8 mouse cellular contexts compared by ENCODE assay signal in genomic region chr15:82244805-82245161, GRCm38 (mm10). TPM values are rescaled to one million over a fixed set of nuclear protein-coding genes. Genes with fewer than 3 reads are reported as not detected.
DNase-seq lines count a peak whose midpoint lies in the region; ATAC-seq and TF ChIP-seq lines count a peak whose summit lies in the region.
"Not testable (repeated sequence)": the region's sequence is repeated elsewhere in the genome, so short reads cannot be mapped to it uniquely, and the experiment has no call there.

No protein-coding gene starts in this region.

- DNase-seq in G1E (ENCODE audit: low spot score); heart, embryonic 10.5 days (ENCODE audit: low spot score); limb, embryonic 10.5 days (ENCODE audit: low spot score); lung, adult 2 months: not testable (repeated sequence)

- H3K9ac ChIP-seq in embryonic facial prominence, embryonic 15.5 days = peak overlapping the region; percentile 42
- not testable (repeated sequence) for H3K9ac ChIP-seq in hindbrain, embryonic 15.5 days
- peak overlapping the region; percentile 66; the same call in 1 of the 2 replicates for H3K9ac ChIP-seq in midbrain, embryonic 16.5 days (ENCODE audit: low read depth, low read length)
- H3K9ac ChIP-seq in stomach, embryonic 16.5 days (ENCODE audit: low read length) = peak overlapping the region; percentile 75

- peak overlapping the region; percentile 80 for H3K27ac ChIP-seq in embryonic facial prominence, embryonic 15.5 days (replicated peaks)
- peak overlapping the region; percentile 92 for H3K27ac ChIP-seq in heart, embryonic 10.5 days
- H3K27ac ChIP-seq in hindbrain, embryonic 15.5 days (replicated peaks) = not testable (repeated sequence)
- peak overlapping the region; percentile 94 for H3K27ac ChIP-seq in limb, embryonic 10.5 days
- H3K27ac ChIP-seq in midbrain, embryonic 16.5 days (ENCODE audit: low read length) = peak overlapping the region; percentile 68; the same call in 1 of the 2 replicates
- peak overlapping the region; percentile 71 for H3K27ac ChIP-seq in stomach, embryonic 16.5 days (ENCODE audit: low read length)

- not testable (repeated sequence) for TF ChIP-seq CTCF in G1E (IDR thresholded peaks at IDR 0.05; ENCODE audit: low read depth, low read length); lung, adult 2 months (IDR thresholded peaks at IDR 0.05; ENCODE audit: insufficient read depth, low read length)

- ATAC-seq in G1E (ENCODE audit: extremely low read depth, insufficient number of reproducible peaks, low FRiP score, poor library complexity, severe bottlenecking); embryonic facial prominence, embryonic 15.5 days (ENCODE audit: insufficient number of reproducible peaks, low FRiP score, low TSS enrichment, low read depth); hindbrain, embryonic 15.5 days (ENCODE audit: low FRiP score, low read depth): not testable (repeated sequence)
- peak; percentile 54 for ATAC-seq in midbrain, embryonic 16.5 days
- ATAC-seq in stomach, embryonic 16.5 days (ENCODE audit: insufficient read depth, low FRiP score) = 0 out of 2 replicates have a peak, but pooled peaks have one; percentile 2

- peak overlapping the region; percentile 95 for H3K4me2 ChIP-seq in embryonic facial prominence, embryonic 15.5 days (replicated peaks)
- H3K4me2 ChIP-seq in hindbrain, embryonic 15.5 days = peak overlapping the region; percentile 75
- H3K4me2 ChIP-seq in midbrain, embryonic 16.5 days (ENCODE audit: low read length) = peak overlapping the region; percentile 78
- peak overlapping the region; percentile 90 for H3K4me2 ChIP-seq in stomach, embryonic 16.5 days (ENCODE audit: low read depth, low read length)

- WGBS in embryonic facial prominence, embryonic 15.5 days = 21% methylated on average over 9 of the region's 9 CpGs
- 24% methylated on average over 9 of the region's 9 CpGs for WGBS in heart, embryonic 10.5 days
- WGBS in hindbrain, embryonic 15.5 days = 24% methylated on average over 9 of the region's 9 CpGs
- WGBS in limb, embryonic 10.5 days = 21% methylated on average over 9 of the region's 9 CpGs
- WGBS in lung, adult 2 months = 21% methylated on average over 9 of the region's 9 CpGs
- 21% methylated on average over 9 of the region's 9 CpGs for WGBS in midbrain, embryonic 16.5 days
- 22% methylated on average over 9 of the region's 9 CpGs for WGBS in stomach, embryonic 16.5 days

- H3K4me3 ChIP-seq in G1E (ENCODE audit: low read depth, low read length) = peak overlapping the region; percentile 88
- H3K4me3 ChIP-seq in embryonic facial prominence, embryonic 15.5 days (replicated peaks) = peak overlapping the region; percentile 85
- H3K4me3 ChIP-seq in heart, embryonic 10.5 days = peak overlapping the region; percentile 82
- peak overlapping the region; percentile 70 for H3K4me3 ChIP-seq in hindbrain, embryonic 15.5 days
- H3K4me3 ChIP-seq in limb, embryonic 10.5 days = peak overlapping the region; percentile 83
- H3K4me3 ChIP-seq in lung, adult 2 months (replicated peaks; ENCODE audit: extremely low read depth, low read depth, low read length) = peak overlapping the region; percentile 31
- H3K4me3 ChIP-seq in midbrain, embryonic 16.5 days (ENCODE audit: low read depth, low read length) = peak overlapping the region; percentile 66
- peak overlapping the region; percentile 82 for H3K4me3 ChIP-seq in stomach, embryonic 16.5 days (replicated peaks; ENCODE audit: low read length)

- not testable (repeated sequence) for H3K9me3 ChIP-seq in G1E (replicated peaks); embryonic facial prominence, embryonic 15.5 days (replicated peaks); heart, embryonic 10.5 days; hindbrain, embryonic 15.5 days; limb, embryonic 10.5 days (replicated peaks); midbrain, embryonic 16.5 days (replicated peaks; ENCODE audit: control insufficient read depth, low read length, poor library complexity, severe bottlenecking); stomach, embryonic 16.5 days (replicated peaks; ENCODE audit: control insufficient read depth, low read length)

- H3K27me3 ChIP-seq in G1E (ENCODE audit: insufficient read depth, low read length); embryonic facial prominence, embryonic 15.5 days; heart, embryonic 10.5 days (ENCODE audit: insufficient read depth, poor library complexity, severe bottlenecking); hindbrain, embryonic 15.5 days; limb, embryonic 10.5 days (ENCODE audit: low read depth, poor library complexity, severe bottlenecking); midbrain, embryonic 16.5 days (ENCODE audit: control insufficient read depth, insufficient read depth, low read depth, low read length); stomach, embryonic 16.5 days (ENCODE audit: control insufficient read depth, insufficient read depth, low read length): not testable (repeated sequence)

- peaks cover 24% of the 10 kb centered on the region for H3K4me1 ChIP-seq in G1E (ENCODE audit: insufficient read depth, low read depth, low read length)
- peaks cover 14% of the 10 kb centered on the region; the same call in 1 of the 2 replicates for H3K4me1 ChIP-seq in embryonic facial prominence, embryonic 15.5 days
- not testable (repeated sequence) for H3K4me1 ChIP-seq in heart, embryonic 10.5 days; limb, embryonic 10.5 days; lung, adult 2 months (ENCODE audit: control insufficient read depth, insufficient read depth, low read length); midbrain, embryonic 16.5 days (ENCODE audit: control insufficient read depth, insufficient read depth, low read length); stomach, embryonic 16.5 days (ENCODE audit: control insufficient read depth, insufficient read depth, low read length)
- peaks cover 12% of the 10 kb centered on the region for H3K4me1 ChIP-seq in hindbrain, embryonic 15.5 days (replicated peaks)

- not testable (repeated sequence) for TF ChIP-seq POLR2A in lung, adult 2 months (IDR thresholded peaks at IDR 0.05; ENCODE audit: borderline replicate concordance, extremely low read depth, low read depth, low read length)

- peaks cover 20% of the 10 kb centered on the region for H3K36me3 ChIP-seq in G1E (replicated peaks)
- H3K36me3 ChIP-seq in embryonic facial prominence, embryonic 15.5 days; heart, embryonic 10.5 days; hindbrain, embryonic 15.5 days; limb, embryonic 10.5 days; midbrain, embryonic 16.5 days (ENCODE audit: control insufficient read depth, insufficient read depth, low read length); stomach, embryonic 16.5 days (ENCODE audit: control insufficient read depth, insufficient read depth, low read length): not testable (repeated sequence)

RNA-seq across cellular contexts. Expression of gene Cenpm, which starts 0.2 kb away (rescaled TPM):
- total RNA-seq in G1E (2014; fragmentation: Nextera tagmentation) (70.7 and 84.1 TPM in 2 replicates), G1E (2017) (13.7 and 15.7 TPM in 2 replicates)
- 103 and 105 TPM in 2 replicates for polyA plus RNA-seq in G1E (2012)
- polyA plus RNA-seq in embryonic facial prominence, embryonic 15.5 days (2015; fragmentation: Nextera tagmentation; extraction: Ambion mirVana) = 57.7 and 60.9 TPM in 2 replicates
- polyA plus RNA-seq in heart, embryonic 10.5 days (2016; fragmentation: Nextera tagmentation; extraction: Ambion mirVana) = 58.1 and 66.3 TPM in 2 replicates
- 24.0 and 25.4 TPM in 2 replicates for polyA plus RNA-seq in hindbrain, embryonic 15.5 days (2015; fragmentation: Nextera tagmentation; extraction: Ambion mirVana)
- polyA plus RNA-seq in limb, embryonic 10.5 days (2016; fragmentation: Nextera tagmentation; extraction: Ambion mirVana) = 83.9 and 86.0 TPM in 2 replicates
- 1.8 and 3.4 TPM in 2 replicates for polyA plus RNA-seq in lung, adult 2 months (2012; rRNA removed)
- 12.7 and 13.9 TPM in 2 replicates for polyA plus RNA-seq in midbrain, embryonic 16.5 days (2015; fragmentation: Nextera tagmentation; extraction: Ambion mirVana)
- 44.4 and 51.6 TPM in 2 replicates for polyA plus RNA-seq in stomach, embryonic 16.5 days (2015; fragmentation: Nextera tagmentation; extraction: Ambion mirVana)

RNA-seq across cellular contexts. Expression of gene 1500009C09Rik, which starts 7.4 kb away (rescaled TPM):
- total RNA-seq in G1E (2014; fragmentation: Nextera tagmentation) = not detected in 2 replicates
- not detected in 2 replicates for total RNA-seq in G1E (2017)
- polyA plus RNA-seq in G1E (2012) = not detected in 2 replicates
- polyA plus RNA-seq in embryonic facial prominence, embryonic 15.5 days (2015; fragmentation: Nextera tagmentation; extraction: Ambion mirVana) = not detected in 2 replicates
- not detected in 2 replicates for polyA plus RNA-seq in heart, embryonic 10.5 days (2016; fragmentation: Nextera tagmentation; extraction: Ambion mirVana)
- 15.9 and 16.6 TPM in 2 replicates for polyA plus RNA-seq in hindbrain, embryonic 15.5 days (2015; fragmentation: Nextera tagmentation; extraction: Ambion mirVana)
- not detected in 2 replicates for polyA plus RNA-seq in limb, embryonic 10.5 days (2016; fragmentation: Nextera tagmentation; extraction: Ambion mirVana)
- not detected in 2 replicates for polyA plus RNA-seq in lung, adult 2 months (2012; rRNA removed)
- 21.0 and 21.7 TPM in 2 replicates for polyA plus RNA-seq in midbrain, embryonic 16.5 days (2015; fragmentation: Nextera tagmentation; extraction: Ambion mirVana)
- polyA plus RNA-seq in stomach, embryonic 16.5 days (2015; fragmentation: Nextera tagmentation; extraction: Ambion mirVana) = not detected in 2 replicates

RNA-seq across cellular contexts. Expression of gene Tnfrsf13c, which starts 20.6 kb away (rescaled TPM):
- 1.6 and 2.4 TPM in 2 replicates for total RNA-seq in G1E (2014; fragmentation: Nextera tagmentation)
- 0.71 and 1.2 TPM in 2 replicates for total RNA-seq in G1E (2017)
- 0.18 and 0.65 TPM in 2 replicates for polyA plus RNA-seq in G1E (2012)
- 0.58 and 0.61 TPM in 2 replicates for polyA plus RNA-seq in embryonic facial prominence, embryonic 15.5 days (2015; fragmentation: Nextera tagmentation; extraction: Ambion mirVana)
- 0.20 TPM in 1 of 2 replicates, not detected in the other for polyA plus RNA-seq in heart, embryonic 10.5 days (2016; fragmentation: Nextera tagmentation; extraction: Ambion mirVana)
- 0.37 and 0.69 TPM in 2 replicates for polyA plus RNA-seq in hindbrain, embryonic 15.5 days (2015; fragmentation: Nextera tagmentation; extraction: Ambion mirVana)
- 0.15 and 0.33 TPM in 2 replicates for polyA plus RNA-seq in limb, embryonic 10.5 days (2016; fragmentation: Nextera tagmentation; extraction: Ambion mirVana)
- 4.4 and 4.9 TPM in 2 replicates for polyA plus RNA-seq in lung, adult 2 months (2012; rRNA removed)
- polyA plus RNA-seq in midbrain, embryonic 16.5 days (2015; fragmentation: Nextera tagmentation; extraction: Ambion mirVana) = 0.14 TPM in 1 of 2 replicates, not detected in the other
- polyA plus RNA-seq in stomach, embryonic 16.5 days (2015; fragmentation: Nextera tagmentation; extraction: Ambion mirVana) = 0.10 TPM in 1 of 2 replicates, not detected in the other

RNA-seq across cellular contexts. Expression of gene Sept3, which starts 29.9 kb away (rescaled TPM):
- total RNA-seq in G1E (2014; fragmentation: Nextera tagmentation) = not detected in 2 replicates
- total RNA-seq in G1E (2017) = 0.05 and 0.12 TPM in 2 replicates
- polyA plus RNA-seq in G1E (2012) = not detected in 2 replicates
- 17.1 and 18.7 TPM in 2 replicates for polyA plus RNA-seq in embryonic facial prominence, embryonic 15.5 days (2015; fragmentation: Nextera tagmentation; extraction: Ambion mirVana)
- polyA plus RNA-seq in heart, embryonic 10.5 days (2016; fragmentation: Nextera tagmentation; extraction: Ambion mirVana) = 3.7 and 14.0 TPM in 2 replicates
- polyA plus RNA-seq in hindbrain, embryonic 15.5 days (2015; fragmentation: Nextera tagmentation; extraction: Ambion mirVana) = 374 and 408 TPM in 2 replicates
- 32.9 and 41.5 TPM in 2 replicates for polyA plus RNA-seq in limb, embryonic 10.5 days (2016; fragmentation: Nextera tagmentation; extraction: Ambion mirVana)
- 3.9 and 4.6 TPM in 2 replicates for polyA plus RNA-seq in lung, adult 2 months (2012; rRNA removed)
- polyA plus RNA-seq in midbrain, embryonic 16.5 days (2015; fragmentation: Nextera tagmentation; extraction: Ambion mirVana) = 406 and 437 TPM in 2 replicates
- polyA plus RNA-seq in stomach, embryonic 16.5 days (2015; fragmentation: Nextera tagmentation; extraction: Ambion mirVana) = 6.1 and 6.8 TPM in 2 replicates

RNA-seq across cellular contexts. Expression of gene Shisa8, which starts 32.2 kb away (rescaled TPM):
- total RNA-seq in G1E (2014; fragmentation: Nextera tagmentation) (not detected in 2 replicates), G1E (2017) (0.05 TPM in 1 of 2 replicates, not detected in the other)
- polyA plus RNA-seq in G1E (2012) = not detected in 2 replicates
- polyA plus RNA-seq in embryonic facial prominence, embryonic 15.5 days (2015; fragmentation: Nextera tagmentation; extraction: Ambion mirVana) = 1.5 and 2.9 TPM in 2 replicates
- 0.11 and 0.13 TPM in 2 replicates for polyA plus RNA-seq in heart, embryonic 10.5 days (2016; fragmentation: Nextera tagmentation; extraction: Ambion mirVana)
- 2.9 and 4.6 TPM in 2 replicates for polyA plus RNA-seq in hindbrain, embryonic 15.5 days (2015; fragmentation: Nextera tagmentation; extraction: Ambion mirVana)
- polyA plus RNA-seq in limb, embryonic 10.5 days (2016; fragmentation: Nextera tagmentation; extraction: Ambion mirVana) = 0.15 TPM in 1 of 2 replicates, not detected in the other
- 0.40 and 1.00 TPM in 2 replicates for polyA plus RNA-seq in lung, adult 2 months (2012; rRNA removed)
- 0.77 and 1.0 TPM in 2 replicates for polyA plus RNA-seq in midbrain, embryonic 16.5 days (2015; fragmentation: Nextera tagmentation; extraction: Ambion mirVana)
- not detected in 2 replicates for polyA plus RNA-seq in stomach, embryonic 16.5 days (2015; fragmentation: Nextera tagmentation; extraction: Ambion mirVana)

Comparison
In these comparisons a context has a peak if more than half of its experiments do, and no peak if none do; other contexts are left out.
1. H3K4me3 ChIP-seq: peak in every context shown above with its lines; median percentile 88 in G1E; 85 in embryonic facial prominence, embryonic 15.5 days; 83 in limb, embryonic 10.5 days; 82 in heart, embryonic 10.5 days; 82 in stomach, embryonic 16.5 days; 70 in hindbrain, embryonic 15.5 days; 66 in midbrain, embryonic 16.5 days; 31 in lung, adult 2 months.
2. RNA of gene 1500009C09Rik, which starts 7.4 kb away (polyA plus RNA-seq): 21.0 to 21.7 TPM in midbrain, embryonic 16.5 days and 15.9 to 16.6 TPM in hindbrain, embryonic 15.5 days; not detected in embryonic facial prominence, embryonic 15.5 days, not detected in stomach, embryonic 16.5 days, not detected in heart, embryonic 10.5 days, not detected in G1E, not detected in limb, embryonic 10.5 days and not detected in lung, adult 2 months; every median in the first group is over 10 times any median in the second.
3. Peak in every context shown above with its lines, with median percentiles within 50 percentile points of each other: H3K4me2 ChIP-seq.